Mouse (Mus musculus): Measurements from ENCODE around the gene Srd5a1.
"Not testable (repeated sequence)": the region's sequence is repeated elsewhere in the genome, so short reads cannot be mapped to it uniquely, and the experiment has no call there.

The Srd5a1 gene

DNA sequence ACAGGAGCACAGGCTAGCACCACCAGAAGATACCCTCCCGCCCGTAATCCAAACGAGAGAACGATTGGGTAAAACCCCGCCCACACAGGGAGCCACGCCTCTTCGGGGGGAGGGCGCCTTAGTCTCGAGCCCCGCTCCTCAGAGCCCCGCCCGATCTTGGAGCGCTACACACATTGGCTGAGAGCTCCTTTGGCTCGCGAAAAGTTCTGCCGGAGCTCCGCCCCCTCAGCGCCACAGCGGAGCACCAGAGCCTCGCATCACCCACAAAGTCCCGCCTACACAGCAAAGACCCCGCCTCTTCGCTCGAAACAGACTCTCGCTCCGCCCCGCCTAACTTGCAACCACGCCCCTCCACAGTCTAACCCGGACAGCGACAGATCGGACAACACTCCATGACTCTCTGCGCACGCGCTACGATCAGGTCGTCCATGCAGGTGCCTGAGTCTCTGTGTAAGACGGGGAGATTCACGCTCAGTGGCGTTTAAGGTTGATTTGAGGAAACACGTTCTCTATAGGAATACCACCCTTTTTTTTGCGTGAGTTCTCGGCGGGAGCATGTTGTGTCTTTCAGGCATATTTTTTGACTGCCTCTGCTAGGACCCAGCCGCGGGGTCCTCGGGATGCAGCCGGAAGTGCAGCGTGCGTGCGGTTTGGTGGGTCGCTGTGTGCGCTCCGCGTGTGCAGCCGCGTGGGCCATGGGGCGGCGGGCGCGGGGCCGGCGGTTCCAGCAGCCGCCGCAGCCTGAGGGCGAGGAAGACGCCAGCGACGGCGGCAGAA is at the start of gene Srd5a1:
Srd5a1 (minus strand) TSS at position 45 of the 777 bp plus-strand sequence.
- DNase-seq (ENCODE audit: extremely low spot score, low spot score): peak; percentile 98

DNA sequence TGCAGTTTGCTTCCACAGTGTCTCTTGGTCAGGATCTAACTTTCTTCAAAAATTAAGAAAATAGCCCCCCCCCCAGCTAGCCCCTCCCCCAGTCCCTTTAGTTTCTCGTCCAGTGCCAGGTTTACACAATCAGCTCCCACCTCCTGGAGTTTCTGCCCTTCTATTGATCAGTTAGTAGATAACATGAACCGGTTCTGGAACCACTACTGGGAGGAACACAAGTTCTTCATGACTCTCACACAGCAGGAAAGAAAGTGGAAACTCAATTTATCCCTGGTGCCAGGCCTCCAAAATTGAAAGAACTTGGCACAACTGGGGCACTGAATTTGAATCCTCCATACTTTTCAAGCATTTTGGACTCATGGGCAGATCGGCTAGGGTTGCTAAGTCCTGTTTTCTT is 43.3 kb upstream of the Srd5a1 start:
- no peak for DNase-seq (ENCODE audit: extremely low spot score, low spot score)

DNA sequence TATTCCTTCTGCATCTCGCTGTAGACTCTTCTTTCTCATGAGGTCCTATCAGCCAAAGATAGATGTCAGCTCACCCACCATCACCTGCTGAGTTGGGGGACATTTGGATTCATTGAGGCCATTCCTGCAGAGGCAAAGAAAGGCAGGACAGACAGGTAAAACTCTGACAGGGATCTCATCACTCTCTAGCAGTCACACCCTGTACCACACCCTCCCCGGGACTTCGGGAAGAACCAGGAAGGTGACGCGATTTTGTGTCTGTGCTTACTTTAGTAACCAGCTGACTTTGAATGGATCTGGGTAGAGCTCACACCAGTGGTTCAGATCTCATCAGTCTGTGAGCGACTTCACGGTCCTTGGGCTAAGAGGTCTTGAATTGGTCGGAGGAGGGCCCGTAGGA is 35.2 kb upstream of the Srd5a1 start:
- DNase-seq (ENCODE audit: extremely low spot score, low spot score): no peak

DNA sequence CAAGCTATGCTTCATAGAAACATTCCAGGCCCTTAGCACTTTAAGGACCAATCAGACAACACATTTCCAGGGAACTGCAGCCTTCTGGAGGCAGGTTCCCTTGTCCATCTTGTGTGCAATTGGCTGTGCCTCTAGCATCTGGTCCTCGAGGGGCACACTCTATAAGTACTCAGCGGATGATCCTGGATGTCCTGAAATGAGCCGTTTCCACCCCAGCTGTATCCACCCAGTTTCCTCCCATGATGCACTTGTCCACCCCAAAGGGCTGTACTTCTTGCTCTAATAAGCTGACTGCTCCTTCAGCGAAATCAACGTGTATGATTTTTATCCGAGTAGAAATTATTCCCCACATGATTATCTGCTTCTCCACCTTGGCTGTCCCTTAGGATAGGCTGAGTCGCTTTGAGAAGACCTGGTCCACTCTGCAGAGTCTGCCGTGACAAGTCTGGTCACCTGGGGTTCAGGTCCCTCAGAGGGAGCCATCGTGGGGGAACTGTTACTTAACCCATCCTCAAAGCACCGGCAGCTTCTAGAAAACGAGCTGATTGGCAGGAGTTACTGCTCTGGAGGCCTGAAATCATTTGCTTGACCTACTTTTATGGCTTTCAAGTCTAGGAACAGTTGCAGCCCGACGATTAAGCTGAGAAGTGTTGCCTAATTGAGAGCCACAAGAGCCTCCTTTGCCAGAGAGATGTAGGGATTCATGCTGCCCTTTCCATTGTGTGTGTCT is 34.6 kb upstream of the Srd5a1 start:
- DNase-seq (ENCODE audit: extremely low spot score, low spot score): no peak

DNA sequence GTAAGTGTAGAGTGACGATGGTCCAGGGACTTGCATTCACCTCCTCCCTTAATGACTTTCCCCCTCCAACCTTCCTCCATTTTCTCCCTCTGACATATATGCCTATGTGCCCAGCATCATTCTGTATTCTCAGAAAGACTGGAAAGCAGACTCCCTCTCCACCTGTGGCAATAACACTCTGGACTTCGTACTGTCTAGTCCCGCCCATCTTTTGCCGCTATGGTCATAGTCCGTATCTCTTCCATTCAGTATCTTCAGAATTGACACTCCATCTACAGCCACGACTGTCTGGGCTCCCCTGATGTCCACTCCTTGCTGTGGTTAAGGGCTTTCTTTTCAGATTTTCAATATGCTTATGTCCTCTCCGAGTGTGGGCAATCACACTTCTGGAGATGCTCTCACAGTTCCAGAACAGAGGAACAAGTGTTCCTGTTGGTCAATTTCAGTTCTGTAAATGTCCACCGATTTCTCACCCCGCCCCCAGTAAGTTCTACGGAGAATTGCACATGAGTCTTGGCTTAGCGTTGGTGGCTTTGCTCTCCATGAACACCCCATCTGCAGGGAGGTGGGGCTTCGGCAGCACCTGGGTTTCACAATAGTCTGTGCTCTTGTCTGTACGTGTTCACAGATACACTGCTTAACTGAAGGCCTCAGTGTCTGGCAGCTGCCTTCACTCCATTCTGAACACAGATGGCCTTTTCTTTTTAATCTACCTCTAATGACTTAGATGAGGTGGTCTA is 33.4 kb upstream of the Srd5a1 start:
- no peak for DNase-seq (ENCODE audit: extremely low spot score, low spot score)

DNA sequence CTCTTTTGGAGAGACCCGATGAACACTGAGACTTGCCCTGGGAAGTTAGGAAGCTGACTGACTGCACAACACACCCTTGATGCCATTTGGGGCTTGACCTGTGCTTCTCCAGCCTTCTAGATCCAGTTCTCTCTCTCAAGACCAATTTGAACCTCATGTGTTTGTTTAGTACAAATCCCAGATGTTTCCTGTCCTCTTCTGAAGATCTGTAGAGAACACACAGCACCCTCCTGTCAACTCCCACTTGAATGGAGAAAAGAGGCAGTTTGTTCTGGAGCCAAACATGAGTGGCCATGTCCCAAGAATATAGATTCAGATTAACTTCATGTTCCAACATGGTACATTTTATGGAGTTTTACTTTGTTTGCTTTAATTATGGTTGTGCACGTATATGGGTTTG is 32.7 kb upstream of the Srd5a1 start:
- DNase-seq (ENCODE audit: extremely low spot score, low spot score): no peak

DNA sequence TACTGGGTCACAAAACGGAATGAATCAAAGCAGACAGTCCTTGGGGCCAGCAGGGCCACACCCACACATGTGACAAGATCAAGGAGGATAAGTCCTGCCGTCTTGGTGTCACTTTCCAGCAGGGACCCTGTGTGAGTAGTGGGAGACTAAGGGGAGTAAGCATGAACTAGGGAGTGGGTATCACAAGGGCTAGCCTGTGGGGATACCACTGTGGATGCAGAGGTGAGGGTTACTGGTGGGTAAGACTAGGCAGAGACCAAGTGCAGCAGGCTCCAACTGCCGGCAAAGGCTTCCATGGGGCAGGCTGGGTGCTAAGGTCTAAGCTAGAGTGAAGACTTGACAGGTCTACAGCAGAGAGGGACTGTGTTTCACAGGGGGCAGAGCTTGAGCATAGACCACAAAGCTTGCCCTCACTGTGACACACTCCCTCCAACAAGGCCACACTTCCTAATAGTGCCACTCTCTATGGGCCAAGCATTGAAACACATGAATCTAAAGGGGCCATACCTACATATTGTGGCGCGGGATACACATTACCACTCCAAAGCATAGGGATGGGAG is 31.5 kb upstream of the Srd5a1 start:
- no peak for DNase-seq (ENCODE audit: extremely low spot score, low spot score)

DNA sequence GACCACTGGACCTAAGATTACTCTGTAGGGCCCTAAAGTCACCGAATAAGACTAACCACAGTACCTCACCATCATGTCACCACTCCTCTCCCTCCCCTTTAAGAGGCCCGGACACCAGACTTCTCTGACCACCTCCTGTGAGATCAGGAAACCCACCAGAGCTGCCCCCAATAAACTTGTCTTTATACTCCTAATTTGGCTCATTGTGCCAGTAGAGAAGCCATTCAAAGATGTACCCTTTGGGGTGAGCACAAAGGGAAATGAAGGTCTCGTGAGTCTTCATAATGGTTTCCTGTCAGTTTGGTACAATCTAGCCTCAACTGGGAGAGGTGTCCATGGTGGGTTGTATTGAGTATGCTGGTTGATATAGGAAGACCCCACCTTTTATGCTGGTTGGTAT is 29.8 kb upstream of the Srd5a1 start:
- no peak for DNase-seq (ENCODE audit: extremely low spot score, low spot score)

DNA sequence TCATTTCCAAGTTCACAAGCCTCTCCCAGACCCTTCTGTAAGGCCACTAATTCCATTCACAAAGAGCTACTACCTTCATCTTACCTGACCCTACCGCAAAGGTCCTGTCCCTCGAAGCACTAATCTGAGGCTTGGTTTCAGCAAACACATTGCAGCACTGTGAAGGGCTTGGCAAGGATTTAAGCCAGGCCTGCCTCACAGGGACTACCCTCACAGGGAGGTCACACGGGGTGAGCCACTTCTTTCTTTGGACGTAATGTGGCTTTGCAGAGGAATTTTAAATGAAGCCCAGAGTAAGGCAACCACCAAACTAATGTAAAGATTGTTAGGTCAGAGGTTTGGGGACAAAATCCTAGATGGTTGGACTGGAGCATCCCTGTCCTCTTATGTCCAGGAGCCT is 29.3 kb upstream of the Srd5a1 start:
- no peak for DNase-seq (ENCODE audit: extremely low spot score, low spot score)

DNA sequence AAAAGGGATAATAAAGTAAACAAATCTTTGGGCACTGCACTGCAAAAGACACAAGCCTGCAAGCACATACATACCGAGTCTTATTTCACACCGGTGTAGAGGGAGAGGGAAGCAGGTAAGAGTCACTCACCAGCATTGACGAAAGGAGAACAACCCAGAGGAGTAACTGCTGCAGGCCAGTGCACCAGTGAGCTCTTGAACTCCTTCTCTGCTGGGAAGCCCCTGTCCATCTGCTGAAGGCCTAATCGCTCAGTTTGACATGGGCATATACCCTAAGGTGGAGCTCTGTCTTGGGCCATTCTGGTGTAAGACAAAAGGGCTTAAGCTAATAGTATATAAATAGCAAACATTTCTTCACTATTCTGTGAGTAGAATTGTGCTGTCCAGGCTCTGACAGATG is 28.9 kb upstream of the Srd5a1 start:
- no peak for DNase-seq (ENCODE audit: extremely low spot score, low spot score)

DNA sequence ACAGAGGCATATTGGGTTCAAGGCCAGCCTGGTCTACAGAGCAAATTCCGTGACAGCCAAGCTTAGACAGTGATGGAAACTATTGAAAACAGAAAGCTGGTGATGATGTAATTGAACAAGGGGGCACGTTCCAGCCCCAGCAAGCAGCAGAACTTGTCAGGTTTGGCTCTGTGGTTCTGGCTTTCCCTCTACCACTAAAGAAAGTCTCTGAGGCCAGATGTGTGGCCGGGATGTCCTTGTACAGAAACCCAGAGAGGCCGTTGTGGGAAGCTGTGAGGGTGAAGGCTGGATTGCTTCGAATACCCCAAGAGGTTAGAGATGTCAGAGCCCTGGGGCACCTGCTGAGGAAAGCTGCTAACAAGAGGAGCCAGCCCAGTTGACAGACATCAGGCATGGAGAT is 28.0 kb upstream of the Srd5a1 start:
- DNase-seq (ENCODE audit: extremely low spot score, low spot score): no peak

DNA sequence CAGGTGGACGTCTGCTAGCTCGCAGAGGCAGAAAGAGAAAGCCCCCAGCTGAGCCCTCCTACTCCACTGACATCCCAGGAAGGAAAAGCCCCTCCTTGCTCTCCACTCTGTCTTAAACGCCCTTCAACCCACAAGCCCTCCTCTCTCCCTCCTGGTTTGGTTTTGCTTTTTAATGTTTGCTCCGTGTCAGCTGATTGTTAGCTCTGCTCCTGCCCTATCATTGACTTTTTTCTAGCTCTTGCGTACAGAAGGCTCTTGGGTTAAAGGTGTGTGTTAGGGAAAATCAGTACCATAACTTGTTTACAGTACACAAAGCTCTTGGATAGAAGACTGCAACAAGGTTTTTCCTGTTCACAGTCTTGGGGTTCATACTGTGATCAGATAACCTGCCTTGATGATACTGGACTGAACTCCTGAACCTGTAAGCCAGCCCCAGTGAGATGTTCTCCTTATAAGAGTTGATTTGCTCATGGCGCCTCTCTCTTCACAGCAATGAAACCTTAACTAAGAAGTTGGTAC is 26.9 kb upstream of the Srd5a1 start:
- no peak for DNase-seq (ENCODE audit: extremely low spot score, low spot score)

DNA sequence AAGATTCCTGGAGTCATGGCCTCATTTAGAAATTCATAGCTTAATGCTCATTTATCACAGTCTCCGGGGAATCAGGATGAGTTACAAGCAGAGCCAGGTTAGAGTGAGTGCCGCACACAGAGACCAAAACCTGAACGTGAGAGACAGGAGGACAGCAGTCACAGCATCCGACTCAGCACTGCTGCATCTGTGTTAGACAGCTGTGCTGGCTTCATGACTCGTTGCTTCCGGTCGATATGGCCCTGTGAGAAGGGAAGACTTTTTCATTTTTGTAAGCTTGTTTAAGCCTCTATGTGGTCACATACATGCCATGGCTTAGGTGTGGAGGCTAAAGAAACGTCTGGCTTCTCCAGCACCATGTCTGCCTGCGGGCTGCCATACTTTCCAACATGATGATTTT is 26.4 kb upstream of the Srd5a1 start:
- DNase-seq (ENCODE audit: extremely low spot score, low spot score): no peak

DNA sequence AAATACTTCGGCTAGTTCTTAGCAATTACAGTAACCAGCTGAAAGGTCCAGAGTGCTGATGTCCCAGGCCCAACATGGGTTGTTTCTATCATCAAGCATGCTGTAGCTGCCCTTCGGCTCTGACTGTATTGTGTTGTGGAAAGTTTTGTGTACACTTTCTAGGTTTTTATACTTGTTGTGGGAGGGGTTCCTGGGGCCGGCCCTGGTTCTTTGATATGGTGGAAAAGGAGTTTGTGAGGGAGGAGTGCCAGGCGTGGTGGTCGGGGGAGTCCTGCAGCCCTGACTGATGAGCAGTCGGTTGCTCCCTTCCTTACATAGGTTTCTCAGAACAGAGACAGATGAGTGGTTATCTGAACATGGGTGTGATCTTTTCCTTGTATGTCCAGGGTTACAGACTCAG is 25.6 kb upstream of the Srd5a1 start:
- DNase-seq (ENCODE audit: extremely low spot score, low spot score): no peak

DNA sequence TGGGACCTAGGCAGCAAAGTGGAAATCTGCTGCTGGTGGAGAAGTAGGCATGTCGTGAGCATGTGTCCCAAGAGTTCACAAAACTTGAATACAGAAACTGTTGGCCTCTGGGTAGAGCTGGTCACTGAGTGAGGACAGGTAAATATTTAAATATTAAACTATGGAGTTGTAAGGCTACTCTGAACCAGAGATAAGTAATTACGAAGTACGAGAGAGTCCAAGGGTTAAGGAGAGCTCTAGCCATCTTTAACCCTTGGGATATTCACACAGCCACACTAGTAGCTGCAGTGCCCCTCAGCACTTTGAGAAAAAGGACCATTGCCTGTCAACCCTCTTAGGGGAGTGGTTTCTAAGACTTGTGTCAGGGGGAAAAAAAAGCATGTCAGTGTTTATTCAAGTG is 25.1 kb upstream of the Srd5a1 start:
- no peak for DNase-seq (ENCODE audit: extremely low spot score, low spot score)

DNA sequence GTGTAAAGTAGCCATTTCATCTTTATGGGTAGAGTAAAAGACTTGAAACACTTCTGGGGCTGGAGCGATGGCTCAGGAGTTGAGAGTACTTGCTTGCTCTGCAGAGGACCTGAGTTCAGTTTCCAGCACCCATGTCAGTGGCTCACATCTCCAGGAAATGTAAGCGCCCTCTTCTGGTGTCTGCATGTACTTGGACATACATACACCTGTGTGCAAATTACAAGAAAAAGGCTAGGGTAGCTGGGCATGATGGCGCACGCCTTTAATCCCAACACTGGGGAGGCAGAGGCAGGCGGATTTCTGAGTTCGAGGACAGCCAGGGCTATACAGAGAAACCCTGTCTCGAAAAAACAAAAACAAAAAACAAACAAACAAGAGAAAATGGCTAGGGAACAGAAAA is 24.6 kb upstream of the Srd5a1 start:
- DNase-seq (ENCODE audit: extremely low spot score, low spot score): not testable (repeated sequence)

DNA sequence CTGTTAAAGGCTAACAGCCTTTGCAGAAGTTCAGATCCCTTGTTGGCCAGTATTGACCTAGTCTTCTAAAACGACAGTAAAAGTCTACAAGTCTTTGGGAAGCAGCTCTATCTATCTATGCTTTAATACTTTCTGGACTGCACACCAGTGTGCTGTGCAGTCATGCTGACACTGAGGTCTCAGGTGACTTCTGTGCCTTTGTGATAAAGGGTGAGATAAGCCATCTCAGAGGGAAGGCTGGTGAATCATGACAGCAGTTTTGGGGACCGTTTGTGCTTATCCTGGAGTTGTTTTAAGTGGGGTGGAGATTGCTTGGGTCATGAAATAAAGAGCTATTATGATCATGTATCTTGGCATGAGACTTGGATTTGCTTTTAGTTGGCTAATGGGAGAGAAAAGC is 22.7 kb upstream of the Srd5a1 start:
- DNase-seq (ENCODE audit: extremely low spot score, low spot score): no peak

DNA sequence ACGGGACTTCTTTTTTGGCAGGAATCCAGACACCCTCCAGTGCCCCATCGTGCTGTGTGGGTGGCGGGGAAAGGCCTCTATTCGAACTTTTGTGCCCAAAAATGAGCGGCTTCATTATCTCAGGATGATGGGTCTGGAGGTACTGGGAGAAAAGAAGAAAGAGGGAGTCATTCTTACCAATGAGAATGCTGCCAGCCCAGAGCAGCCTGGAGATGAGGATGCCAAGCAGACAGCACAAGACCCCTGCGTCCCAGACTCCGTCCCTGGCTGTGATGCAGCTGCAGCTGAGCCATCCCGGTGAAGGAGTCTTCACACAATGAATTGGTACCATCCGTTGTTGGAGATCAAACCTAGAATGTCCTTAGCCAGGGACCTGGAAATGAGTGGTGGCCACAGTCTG is 22.3 kb upstream of the Srd5a1 start:
- DNase-seq (ENCODE audit: extremely low spot score, low spot score): no peak

DNA sequence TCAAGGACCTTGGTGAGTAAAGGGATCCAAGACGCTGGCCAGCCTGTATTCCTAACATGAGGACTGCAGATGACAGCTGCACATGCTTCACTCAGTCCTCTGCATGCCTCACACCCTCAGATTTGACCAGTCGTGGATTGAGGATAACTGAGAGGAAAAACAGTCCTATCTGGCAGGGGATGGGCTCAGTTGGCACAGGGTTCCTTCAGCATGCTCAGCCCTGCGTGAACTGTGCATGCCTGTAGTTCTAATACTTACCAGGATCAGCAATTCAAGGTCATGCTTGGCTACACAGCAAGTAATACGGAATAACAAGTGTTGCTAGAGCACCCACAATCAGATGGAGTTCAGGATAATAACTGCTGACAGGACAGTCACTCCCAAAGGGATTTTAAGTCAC is 20.4 kb upstream of the Srd5a1 start:
- no peak for DNase-seq (ENCODE audit: extremely low spot score, low spot score)

DNA sequence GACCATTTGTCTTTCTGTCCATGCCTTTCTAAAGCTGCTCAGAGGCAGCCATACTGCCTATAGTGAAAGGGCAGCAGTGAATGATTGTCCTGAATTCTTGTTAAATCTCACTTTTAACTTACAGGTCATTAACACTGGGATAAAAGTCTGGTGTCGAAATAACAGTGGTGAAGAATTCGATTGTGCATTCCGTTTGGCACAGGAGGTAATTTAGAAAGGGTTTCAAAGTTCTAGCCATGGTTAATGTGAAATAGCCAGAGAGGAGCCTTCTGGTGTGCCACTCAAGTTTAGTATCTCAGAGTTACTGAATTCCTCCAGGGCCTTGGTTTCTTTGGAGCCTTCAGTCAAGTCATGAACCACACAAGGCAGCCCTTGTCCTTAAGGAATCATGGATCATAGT is 19.9 kb upstream of the Srd5a1 start:
- DNase-seq (ENCODE audit: extremely low spot score, low spot score): no peak

DNA sequence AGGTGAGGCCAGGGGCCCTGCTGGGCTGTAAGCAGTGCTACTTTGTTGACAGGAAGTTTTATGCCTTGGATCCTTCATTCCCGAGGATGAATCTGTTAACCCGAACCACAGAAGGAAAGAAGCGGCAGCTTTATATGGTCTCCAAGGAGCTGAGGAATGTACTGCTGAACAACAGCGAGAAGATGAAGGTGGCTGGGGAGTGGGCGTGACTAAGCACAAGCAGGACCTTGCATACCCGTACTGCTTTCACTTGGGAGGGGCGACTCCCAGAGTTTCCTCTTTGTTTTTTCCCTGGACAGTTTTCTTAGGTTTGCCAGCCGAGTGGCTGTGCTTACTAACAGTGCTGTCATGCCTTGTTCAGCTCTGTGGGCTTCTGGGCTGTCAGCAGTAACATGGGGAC is 19.3 kb upstream of the Srd5a1 start:
- DNase-seq (ENCODE audit: extremely low spot score, low spot score): no peak

DNA sequence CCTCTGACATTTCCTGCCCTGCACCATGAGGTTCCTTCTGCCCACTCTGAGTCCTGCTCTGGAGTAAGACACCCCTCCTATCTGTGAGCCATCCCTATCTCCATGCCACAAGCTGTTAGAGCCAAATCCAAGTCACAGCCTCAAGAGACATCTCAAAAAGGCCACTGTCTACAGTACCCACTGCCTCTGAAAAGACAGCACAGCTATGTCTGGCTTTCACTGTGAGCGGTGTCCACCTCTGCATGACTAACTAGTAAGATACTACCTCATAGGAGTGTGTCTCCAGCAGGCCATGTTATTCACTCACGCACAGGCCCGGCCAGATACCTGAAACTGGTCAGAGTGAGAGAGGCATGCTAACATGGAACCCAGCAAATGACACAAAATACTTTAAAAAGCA is 16.7 kb upstream of the Srd5a1 start:
- DNase-seq (ENCODE audit: extremely low spot score, low spot score): no peak
